Mouse (Mus musculus) kidney, adult 11 months (tissue): ENCODE results near the gene Gm773.
"Not testable (repeated sequence)": the region's sequence is repeated elsewhere in the genome, so short reads cannot be mapped to it uniquely, and the experiment has no call there.

Experiments
- DNase-seq: peaks from one replicate; pipeline ENCODE4 v3.0.0; 2022

Gene Gm773

GRCm38 (mm10) chrX:56212771-56213170, at the start of gene Gm773:
Gm773 (minus strand) TSS chrX:56212881.
- no peak for DNase-seq

- not testable (repeated sequence) for DNase-seq
Observed at GRCm38 (mm10) chrX:56186449-56186848, 26.2 kb downstream of the Gm773 start.

GRCm38 (mm10) chrX:56151396-56151795, 61.3 kb downstream of the Gm773 start:
- DNase-seq, result no peak
